Mouse (Mus musculus) lung, postnatal 0 days (tissue): Measurements from ENCODE around the gene Pknox2. TPM values are rescaled to one million over a fixed set of nuclear protein-coding genes. Genes with fewer than 3 reads are reported as not detected.

Experiments
- ATAC-seq: fragments of 200-750 bp; cut with Nextera tagmentation; 2 replicates; pipeline ENCODE4 v1.8.0; 2017; ENCODE audit warnings: moderate library complexity
- DNase-seq: peaks from one replicate; pipeline ENCODE4 v3.0.0-alpha.2; 2016; ENCODE audit warnings: low spot score
- H3K27ac ChIP-seq: fragments of 300-500 bp; sonication (generic); 2 replicates; pipeline ENCODE4 v1.5.1; 2014; ENCODE audit warnings: antibody characterized with exemption, mild to moderate bottlenecking, low read length, mixed read lengths
- H3K27me3 ChIP-seq: fragments of 300-500 bp; sonication (generic); replicated peaks from 2 replicates; pipeline ENCODE4 v1.6.1; 2014; ENCODE audit warnings: low read length, mixed read lengths; ENCODE audit not compliant: insufficient read depth
- H3K36me3 ChIP-seq: fragments of 300-500 bp; sonication (generic); 2 replicates; pipeline ENCODE4 v1.6.1; 2014; ENCODE audit warnings: low read length, mixed read lengths; ENCODE audit not compliant: insufficient read depth
- H3K4me1 ChIP-seq: fragments of 300-500 bp; sonication (generic); 2 replicates; pipeline ENCODE4 v1.6.1; 2014; ENCODE audit warnings: antibody characterized with exemption, low read depth, low read length, mixed read lengths; ENCODE audit not compliant: insufficient read depth
- H3K4me2 ChIP-seq: fragments of 300-500 bp; sonication (generic); replicated peaks from 2 replicates; pipeline ENCODE4 v1.6.1; 2014; ENCODE audit warnings: low read depth, mild to moderate bottlenecking, low read length, moderate library complexity, mixed read lengths
- H3K4me3 ChIP-seq: fragments of 300-500 bp; sonication (generic); 2 replicates; pipeline ENCODE4 v1.5.1; 2014; ENCODE audit warnings: low read depth, low read length
- H3K9ac ChIP-seq: fragments of 300-500 bp; sonication (generic); replicated peaks from 2 replicates; pipeline ENCODE4 v1.6.1; 2014; ENCODE audit warnings: low read depth, mild to moderate bottlenecking
- H3K9me3 ChIP-seq: fragments of 300-500 bp; sonication (generic); 2 replicates; pipeline ENCODE4 v1.6.1; 2016; ENCODE audit warnings: low read length, mixed read lengths
- CTCF ChIP-seq: IDR thresholded peaks from 2 replicates; pipeline ENCODE4 v1.5.1; 2016; ENCODE audit warnings: antibody characterized with exemption, mild to moderate bottlenecking
- EP300 ChIP-seq: IDR thresholded peaks from 2 replicates; pipeline ENCODE4 v1.6.1; 2016; ENCODE audit warnings: antibody characterized with exemption, mild to moderate bottlenecking, control low read depth
- whole genome bisulfite sequencing: fragments of 180-500 bp; shearing (Covaris S2); extraction: QIAGEN DNeasy Blood & Tissue Kit; methylation state at CpG from one replicate; pipeline ENCODE4 v1.1.7; 2014; 5-methylcytosine and 5-hydroxymethylcytosine counted together
- polyA plus RNA-seq: library from polyadenylated mRNA; unstranded; fragments of >200 nt; fragmentation: Nextera tagmentation; extraction: Ambion mirVana; gene quantifications from 2 replicates; pipeline ENCODE4 v1.2.1, GENCODE M21; 2015

The Pknox2 gene
- polyA plus RNA-seq = 11.1 and 11.7 TPM in 2 replicates

- 0 out of 2 replicates have a peak, but pooled peaks cover 3% of the 10 kb centered on the region for H3K27me3 ChIP-seq
- H3K27ac ChIP-seq = peak within 1 kb of the TSS; percentile 90
- ATAC-seq = peak; percentile 78
- H3K36me3 ChIP-seq = no peaks in the 10 kb centered on the region
- no peaks in the 10 kb centered on the region for H3K9me3 ChIP-seq
- peak within 1 kb of the TSS; percentile 97 for H3K4me2 ChIP-seq
- DNase-seq = peak; percentile 86
- H3K9ac ChIP-seq = peak within 1 kb of the TSS; percentile 80
- WGBS = 1% methylated on average over 8 of the region's 13 CpGs
- TF ChIP-seq EP300 = no peak
- peak; percentile 79 for TF ChIP-seq CTCF
- no peaks in the 10 kb centered on the region for H3K4me1 ChIP-seq
- H3K4me3 ChIP-seq = peak within 1 kb of the TSS; percentile 70
These were observed at the start of gene Pknox2 for GRCm38 (mm10) chr9:37147359-37147685. TSS of gene Pknox2 (minus strand) at chr9:37147407.

DNA sequence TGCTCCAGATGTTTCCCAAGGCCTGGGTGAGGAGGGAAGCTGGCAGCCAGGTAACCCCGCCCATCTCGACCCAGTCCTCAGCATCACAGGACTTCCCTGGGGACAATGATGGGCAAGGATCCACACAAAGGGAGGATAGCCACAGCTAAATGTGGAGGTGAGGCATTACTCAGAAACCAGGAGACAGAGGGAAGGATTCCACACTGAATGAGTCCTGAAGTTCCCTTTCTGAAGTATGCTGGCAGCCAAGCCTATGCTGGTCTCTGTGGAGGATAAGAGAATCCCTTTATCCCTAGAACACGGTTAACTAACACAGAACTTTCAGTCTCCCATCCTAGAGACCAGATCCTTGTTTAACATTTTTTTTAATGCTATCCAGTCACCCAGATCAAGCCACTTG is 40.8 kb upstream of the Pknox2 start:
- no peaks in the 10 kb centered on the region; the same call in 1 of the 2 replicates for H3K9me3 ChIP-seq
- DNase-seq (no peak), ATAC-seq (no peak)
- WGBS = 87% methylated on average over 3 of the region's 3 CpGs
- no peak overlapping the region for H3K4me3 ChIP-seq
- H3K36me3 ChIP-seq = no peaks in the 10 kb centered on the region
- no peaks in the 10 kb centered on the region for H3K27me3 ChIP-seq
- no peak overlapping the region for H3K4me2 ChIP-seq
- H3K9ac ChIP-seq = no peak overlapping the region
- no peaks in the 10 kb centered on the region for H3K4me1 ChIP-seq
- no peak overlapping the region for H3K27ac ChIP-seq
- TF ChIP-seq CTCF = no peak
- no peak for TF ChIP-seq EP300

DNA sequence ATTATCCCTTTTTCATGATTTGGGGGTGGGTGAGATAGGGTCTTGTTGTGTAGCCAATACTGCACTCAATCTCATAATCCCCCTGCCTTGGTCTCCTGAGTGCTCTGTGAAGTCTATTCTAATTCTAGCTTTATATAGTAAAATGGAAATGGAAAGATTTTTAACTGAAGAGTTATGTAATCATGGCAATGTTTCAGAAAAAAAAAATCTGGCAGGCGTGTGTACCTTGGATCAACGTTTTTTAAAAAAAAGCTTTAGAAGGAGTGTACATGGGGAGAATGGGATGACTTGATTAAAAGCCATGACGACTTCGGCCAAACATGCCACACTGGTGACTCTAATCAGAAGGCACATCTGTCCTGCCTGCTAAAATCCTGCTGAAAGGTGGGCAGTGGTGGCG is 40.2 kb upstream of the Pknox2 start:
- WGBS = 65% methylated on average over 5 of the region's 5 CpGs
- Histone ChIP-seq H3K27me3 (no peaks in the 10 kb centered on the region), H3K9me3 (no peaks in the 10 kb centered on the region; the same call in 1 of the 2 replicates), H3K9ac (no peak overlapping the region), H3K4me1 (no peaks in the 10 kb centered on the region), H3K4me3 (no peak overlapping the region), H3K36me3 (no peaks in the 10 kb centered on the region), H3K27ac (no peak overlapping the region), H3K4me2 (no peak overlapping the region)
- no peak for TF ChIP-seq EP300
- TF ChIP-seq CTCF = no peak
- no peak for ATAC-seq
- no peak for DNase-seq

GRCm38 (mm10) chr9:37183176-37183575 is 36.0 kb upstream of the Pknox2 start:
- TF ChIP-seq CTCF (no peak), EP300 (no peak)
- no peak overlapping the region for H3K4me3 ChIP-seq
- no peak for ATAC-seq

DNA sequence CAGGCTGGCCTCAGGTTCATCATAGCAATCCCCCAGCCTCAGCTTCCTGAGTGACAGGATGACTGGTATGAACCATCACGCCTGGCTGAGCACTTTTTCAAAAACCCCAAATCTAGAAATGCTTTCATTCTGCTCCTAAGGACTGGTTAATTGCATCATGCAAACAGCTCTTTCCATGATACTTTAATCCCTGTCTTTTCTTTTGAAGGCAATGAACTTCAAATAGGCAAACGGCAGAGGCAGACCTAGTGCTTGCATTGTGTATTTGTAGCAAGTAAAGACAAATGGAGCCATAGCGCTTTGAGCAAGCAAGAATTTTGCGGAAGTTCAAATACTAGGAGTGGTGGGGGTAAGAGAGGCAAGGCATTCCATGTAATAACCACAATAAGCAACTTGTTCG is 34.4 kb upstream of the Pknox2 start:
- WGBS = 62% methylated on average over 5 of the region's 5 CpGs
- no peaks in the 10 kb centered on the region for H3K27me3 ChIP-seq
- H3K4me3 ChIP-seq = no peak overlapping the region
- no peaks in the 10 kb centered on the region for H3K36me3 ChIP-seq
- H3K4me2 ChIP-seq = no peak overlapping the region
- H3K9ac ChIP-seq = no peak overlapping the region
- H3K4me1 ChIP-seq = peaks cover 4% of the 10 kb centered on the region; the same call in 1 of the 2 replicates
- DNase-seq (no peak), ATAC-seq (no peak)
- no peak overlapping the region for H3K27ac ChIP-seq
- no peaks in the 10 kb centered on the region for H3K9me3 ChIP-seq
- TF ChIP-seq EP300 (no peak), CTCF (no peak)

More at GRCm38 (mm10) chr9:37183176-37183575, 36.0 kb upstream of the Pknox2 start:
- WGBS = 75% methylated on average over 2 of the region's 2 CpGs
- Histone ChIP-seq H3K4me2 (no peak overlapping the region), H3K36me3 (no peaks in the 10 kb centered on the region), H3K27me3 (no peaks in the 10 kb centered on the region), H3K9me3 (no peaks in the 10 kb centered on the region), H3K4me1 (peaks cover 4% of the 10 kb centered on the region; the same call in 1 of the 2 replicates), H3K9ac (no peak overlapping the region), H3K27ac (no peak overlapping the region)
- DNase-seq = no peak

DNA sequence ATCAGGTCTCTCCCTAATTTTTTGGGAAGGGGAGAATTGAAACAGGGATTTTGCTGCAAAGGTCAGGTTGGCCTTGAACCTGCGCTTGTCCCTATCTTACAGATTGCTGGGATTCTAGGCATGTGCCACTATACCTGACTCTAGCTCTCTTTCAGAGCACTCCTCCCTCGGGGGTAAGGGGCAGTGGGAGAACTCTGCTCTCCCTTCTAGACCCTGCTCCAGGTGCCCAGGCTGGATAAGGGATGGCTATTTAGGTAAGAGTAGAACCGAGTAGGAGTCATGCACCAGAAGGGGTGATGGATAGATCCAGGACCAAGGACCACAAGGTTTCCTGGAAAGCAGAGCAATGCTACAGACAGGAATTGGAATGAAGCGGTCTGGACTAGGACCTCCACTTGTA is 32.4 kb upstream of the Pknox2 start:
- Histone ChIP-seq H3K9ac (no peak overlapping the region), H3K27ac (no peak overlapping the region), H3K27me3 (no peaks in the 10 kb centered on the region), H3K36me3 (no peaks in the 10 kb centered on the region), H3K9me3 (no peaks in the 10 kb centered on the region), H3K4me2 (no peak overlapping the region), H3K4me1 (peaks cover 4% of the 10 kb centered on the region; the same call in 1 of the 2 replicates), H3K4me3 (no peak overlapping the region)
- WGBS = 89% methylated on average over 4 of the region's 4 CpGs
- DNase-seq = no peak
- TF ChIP-seq CTCF (no peak), EP300 (no peak)
- no peak for ATAC-seq

DNA sequence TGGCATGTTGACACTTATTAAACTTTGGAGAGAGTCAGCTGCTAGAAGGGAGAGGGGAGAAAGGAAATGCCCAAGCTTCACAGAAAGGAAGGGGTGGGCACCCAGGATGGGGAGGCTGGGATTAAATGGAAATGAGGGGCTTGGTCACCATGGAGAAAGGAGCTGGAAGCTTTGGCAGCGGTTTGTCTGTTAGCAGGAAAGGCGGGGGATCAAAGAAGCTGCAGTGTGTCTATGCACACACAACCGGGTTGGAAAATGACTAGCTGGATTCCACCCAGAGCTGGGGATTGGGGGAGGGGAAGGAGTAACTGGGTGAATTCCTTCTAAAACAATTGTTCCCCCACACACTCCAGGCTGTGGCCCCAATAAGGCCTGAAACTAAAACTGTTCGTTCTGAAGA is 31.7 kb upstream of the Pknox2 start:
- H3K36me3 ChIP-seq = no peaks in the 10 kb centered on the region
- H3K9ac ChIP-seq = no peak overlapping the region
- H3K4me3 ChIP-seq = no peak overlapping the region
- peaks cover 4% of the 10 kb centered on the region; the same call in 1 of the 2 replicates for H3K4me1 ChIP-seq
- no peak overlapping the region for H3K4me2 ChIP-seq
- 29% methylated on average over 4 of the region's 4 CpGs for WGBS
- TF ChIP-seq EP300 (no peak), CTCF (no peak)
- H3K27ac ChIP-seq = no peak overlapping the region
- ATAC-seq = no peak
- H3K9me3 ChIP-seq = no peaks in the 10 kb centered on the region
- DNase-seq = no peak
- no peaks in the 10 kb centered on the region for H3K27me3 ChIP-seq
